Mouse (Mus musculus): Measurements from ENCODE around the gene Tbxa2r. TPM values are rescaled to one million over a fixed set of nuclear protein-coding genes. Genes with fewer than 3 reads are reported as not detected.

Gene Tbxa2r
- polyA plus RNA-seq, 1 experiment from 2014 or later, result 13.6 TPM

DNA sequence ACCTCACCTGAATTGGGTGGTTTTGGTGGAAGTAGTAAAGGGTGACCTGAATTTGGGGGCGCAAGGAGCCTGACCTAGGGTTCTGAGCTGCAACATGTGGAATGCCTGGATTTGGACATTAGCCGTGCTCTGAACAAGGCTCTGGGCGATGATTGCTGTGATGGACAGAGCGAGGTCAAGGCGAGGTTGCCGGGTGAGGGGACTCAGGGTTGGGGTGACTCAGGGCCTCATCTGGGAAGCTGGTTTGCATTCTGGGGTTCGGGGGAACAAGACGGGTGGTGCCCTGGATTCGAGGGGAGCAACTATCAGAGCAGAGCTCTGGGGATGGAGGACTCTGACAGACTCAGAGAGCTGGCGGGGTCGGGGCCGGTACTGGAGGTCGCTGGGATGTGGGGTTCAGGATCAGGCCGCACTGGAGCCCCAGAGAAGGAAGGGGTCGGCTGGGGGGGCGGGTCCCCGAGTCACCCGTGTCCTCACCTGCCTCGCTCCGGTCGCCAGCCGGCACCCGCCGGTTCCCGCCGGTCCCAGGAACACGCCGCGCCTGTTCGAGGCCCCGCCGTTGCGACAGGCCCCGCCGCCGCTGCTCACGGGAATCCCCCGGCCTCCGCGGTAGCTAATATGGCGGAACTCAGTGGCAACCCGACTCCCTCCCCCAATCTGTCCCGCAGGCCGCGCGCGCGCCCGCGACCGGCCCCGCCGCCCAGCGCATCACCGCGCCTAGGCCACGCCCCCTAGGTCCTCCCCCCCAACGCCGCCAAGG, 49.4 kb downstream of the Tbxa2r start, which contains the start of gene Fzr1:
Gene Fzr1 (minus strand): TSS at position 724 of the 760 bp plus-strand sequence.
- peak; percentile 3; the same call in 1 of the 2 replicates for ATAC-seq (ENCODE audit: extremely low read depth, insufficient number of reproducible peaks, low FRiP score, low TSS enrichment)
- Histone ChIP-seq H3K27me3 (replicated peaks) (no peaks in the 10 kb centered on the region), H3K9ac (peak within 1 kb of the TSS; percentile 97), H3K4me3 (peak within 1 kb of the TSS; percentile 83), H3K27ac (replicated peaks) (peak within 1 kb of the TSS; percentile 85), H3K4me1 (peaks cover 47% of the 10 kb centered on the region), H3K9me3 (no peaks in the 10 kb centered on the region), H3K4me2 (peak within 1 kb of the TSS; percentile 84), H3K36me3 (peaks cover 35% of the 10 kb centered on the region)
- under 1% methylated on average over 58 of the region's 59 CpGs for WGBS

DNA sequence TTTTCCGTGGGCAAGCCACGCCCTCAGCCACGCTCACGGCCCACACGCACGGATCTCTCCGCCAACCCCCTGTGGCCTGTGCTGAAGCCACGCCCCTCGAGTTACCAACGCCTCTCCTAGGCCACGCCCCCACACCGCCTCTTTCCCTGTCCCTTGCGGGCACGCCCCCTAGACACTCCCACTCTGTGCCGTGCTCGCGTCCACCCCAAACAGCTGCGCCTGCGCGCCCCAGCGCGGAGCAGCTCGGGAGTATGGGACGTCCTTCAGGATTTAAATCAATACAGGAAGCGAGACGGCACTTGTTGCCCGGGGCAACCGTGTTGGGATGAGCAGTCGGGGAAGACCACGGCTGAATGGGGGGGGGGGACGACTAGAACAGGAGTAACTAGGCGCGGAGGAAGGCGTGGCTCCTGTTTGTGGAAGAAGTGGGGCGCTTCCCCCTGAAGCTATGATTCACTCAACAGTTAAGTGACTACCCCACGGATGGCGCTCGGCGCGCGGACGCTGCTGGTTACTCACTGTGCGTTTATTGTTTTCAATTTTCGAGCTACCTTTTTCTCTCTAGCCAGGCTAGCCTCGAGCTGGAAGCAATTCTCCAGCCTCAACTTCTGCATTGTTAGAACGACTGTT, 50.1 kb downstream of the Tbxa2r start:
- peaks cover 45% of the 10 kb centered on the region for H3K4me1 ChIP-seq
- WGBS, result under 1% methylated on average over 46 of the region's 46 CpGs
- peak; percentile 92 for ATAC-seq (ENCODE audit: extremely low read depth, insufficient number of reproducible peaks, low FRiP score, low TSS enrichment)
- H3K36me3 ChIP-seq, result peaks cover 28% of the 10 kb centered on the region
- H3K9me3 ChIP-seq, result no peaks in the 10 kb centered on the region
- peak overlapping the region; percentile 97 for H3K9ac ChIP-seq
- H3K27me3 ChIP-seq (replicated peaks), result no peaks in the 10 kb centered on the region
- H3K27ac ChIP-seq (replicated peaks), result peak overlapping the region; percentile 85
- H3K4me2 ChIP-seq, result peak overlapping the region; percentile 76
- peak overlapping the region; percentile 83 for H3K4me3 ChIP-seq

DNA sequence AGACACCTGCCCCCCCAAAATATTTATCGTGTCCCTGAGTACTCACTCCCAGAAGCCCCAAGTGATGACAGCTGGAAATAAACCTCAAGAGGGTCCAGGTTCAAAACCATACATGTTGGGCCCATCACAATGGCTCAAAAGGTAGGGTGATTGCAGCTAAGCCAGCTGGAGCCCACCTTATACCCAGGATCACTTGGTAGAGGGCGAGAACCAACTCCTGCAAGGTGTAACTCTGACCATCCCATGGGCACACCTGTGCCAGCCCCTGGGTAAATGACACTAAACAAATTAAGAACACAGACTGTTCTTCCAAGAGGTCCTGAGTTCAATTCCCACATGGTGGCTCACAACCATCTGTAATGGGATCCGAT, 50.6 kb downstream of the Tbxa2r start:
- peak overlapping the region; percentile 85 for H3K27ac ChIP-seq (replicated peaks)
- no peaks in the 10 kb centered on the region for H3K27me3 ChIP-seq (replicated peaks)
- peaks cover 23% of the 10 kb centered on the region for H3K36me3 ChIP-seq
- WGBS, result 61% methylated on average over 3 of the region's 3 CpGs
- peak overlapping the region; percentile 76 for H3K4me2 ChIP-seq
- peak overlapping the region; percentile 81 for H3K9ac ChIP-seq
- no peak for ATAC-seq (ENCODE audit: extremely low read depth, insufficient number of reproducible peaks, low FRiP score, low TSS enrichment)
- H3K4me3 ChIP-seq, result peak overlapping the region; percentile 83
- peaks cover 45% of the 10 kb centered on the region for H3K4me1 ChIP-seq
- no peaks in the 10 kb centered on the region for H3K9me3 ChIP-seq

DNA sequence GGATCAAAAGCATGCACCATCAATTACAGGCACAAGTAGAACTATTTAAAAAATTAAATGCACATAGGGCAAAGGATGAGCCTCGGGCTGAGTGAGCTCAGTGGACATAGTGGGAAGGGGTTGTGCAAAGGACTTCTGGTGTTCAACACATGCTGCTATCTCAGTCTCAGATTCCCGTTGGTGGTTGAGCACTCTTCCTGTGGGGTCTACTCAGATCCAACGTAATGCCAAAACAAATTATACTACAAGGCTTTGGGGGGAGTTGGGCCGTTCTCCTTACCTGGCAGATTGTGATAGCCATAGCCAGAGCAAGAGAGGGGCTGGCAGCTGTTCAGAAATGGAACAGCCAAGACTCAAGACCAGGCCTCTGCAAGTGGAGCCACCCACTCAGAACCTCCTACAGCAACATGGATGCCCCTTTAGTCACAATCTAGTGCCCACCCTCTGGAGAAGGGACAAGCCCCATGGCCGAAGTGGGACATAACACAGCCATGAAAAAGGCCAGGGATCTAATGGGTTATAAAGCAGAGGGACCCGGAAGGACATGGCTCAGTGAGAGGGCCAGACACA, 51.4 kb downstream of the Tbxa2r start:
- H3K9ac ChIP-seq, result no peak overlapping the region
- 87% methylated on average over 6 of the region's 6 CpGs for WGBS
- H3K4me1 ChIP-seq, result peaks cover 47% of the 10 kb centered on the region
- H3K4me2 ChIP-seq, result peak overlapping the region; percentile 76
- H3K36me3 ChIP-seq, result peaks cover 16% of the 10 kb centered on the region
- no peaks in the 10 kb centered on the region for H3K9me3 ChIP-seq
- no peaks in the 10 kb centered on the region for H3K27me3 ChIP-seq (replicated peaks)
- ATAC-seq (ENCODE audit: extremely low read depth, insufficient number of reproducible peaks, low FRiP score, low TSS enrichment), result no peak
- H3K4me3 ChIP-seq, result no peak overlapping the region
- H3K27ac ChIP-seq (replicated peaks), result no peak overlapping the region

DNA sequence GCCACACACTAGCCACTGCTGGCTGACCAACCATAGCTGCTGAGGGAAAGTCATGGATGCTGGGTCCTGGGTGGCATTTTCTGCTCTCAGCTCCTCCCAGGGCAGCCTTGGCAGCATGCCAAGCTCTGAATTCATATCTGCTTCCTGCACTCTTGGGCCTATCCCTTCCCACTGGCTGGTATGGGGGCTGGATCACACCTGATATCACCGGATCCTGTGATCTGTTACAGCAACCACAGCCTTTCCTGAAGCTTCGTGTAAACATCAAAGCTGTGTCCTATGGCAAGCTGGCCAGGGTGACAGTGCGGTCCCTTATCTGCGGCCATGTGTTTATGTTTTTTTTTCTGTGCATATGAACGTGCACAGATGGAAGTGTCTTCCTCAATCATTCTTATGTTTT, 53.5 kb downstream of the Tbxa2r start:
- WGBS, result 29% methylated on average over 5 of the region's 5 CpGs
- Histone ChIP-seq H3K36me3 (peaks cover 15% of the 10 kb centered on the region), H3K27me3 (replicated peaks) (no peaks in the 10 kb centered on the region), H3K4me1 (peaks cover 39% of the 10 kb centered on the region), H3K4me2 (peak overlapping the region; percentile 28), H3K9me3 (no peaks in the 10 kb centered on the region), H3K4me3 (no peak overlapping the region), H3K27ac (replicated peaks) (peak overlapping the region; percentile 77), H3K9ac (peak overlapping the region; percentile 45)
- ATAC-seq (ENCODE audit: extremely low read depth, insufficient number of reproducible peaks, low FRiP score, low TSS enrichment), result no peak

DNA sequence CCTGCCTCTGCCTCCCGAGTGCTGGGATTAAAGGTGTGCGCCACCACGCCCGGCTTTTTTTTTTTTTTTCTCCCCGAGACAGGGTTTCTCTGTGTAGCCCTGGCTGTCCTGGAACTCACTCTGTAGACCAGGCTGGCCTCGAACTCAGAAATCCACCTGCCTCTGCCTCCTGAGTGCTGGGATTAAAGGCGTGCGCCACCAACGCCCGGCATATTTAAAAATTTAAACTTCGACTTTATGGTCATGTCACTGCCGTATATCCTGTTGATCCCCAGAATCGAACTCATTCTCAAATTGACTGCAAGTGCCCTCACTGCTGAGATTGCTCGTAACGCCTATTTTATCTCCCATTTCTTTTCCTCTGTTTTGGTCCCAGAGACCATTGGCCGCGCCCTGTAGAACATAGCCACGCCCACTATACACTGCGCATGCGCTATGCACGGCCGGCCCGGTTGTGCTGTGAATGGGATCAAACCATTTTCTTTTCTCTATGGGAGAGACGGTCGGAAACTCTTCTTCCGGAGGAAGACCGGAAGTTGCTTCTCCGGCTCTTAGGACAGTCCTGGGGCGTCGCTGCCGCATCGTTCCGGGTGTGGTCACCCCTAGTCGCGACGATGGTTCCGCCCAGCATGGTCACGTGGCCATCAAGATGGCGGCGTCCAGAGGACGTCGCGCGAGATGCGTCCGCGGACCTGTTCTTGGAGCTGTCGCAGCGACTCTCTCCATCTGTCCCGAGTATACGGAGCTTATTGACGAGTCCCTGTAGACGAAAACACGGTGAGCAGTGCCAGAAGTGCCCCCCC, 55.5 kb downstream of the Tbxa2r start, which contains the start of the genes Dohh and Gm48551:
Gene Dohh (plus strand): TSS at position 627 of the 803 bp plus-strand sequence.
Gene Gm48551 (plus strand): TSS at position 665 of the 803 bp plus-strand sequence.
- peak within 1 kb of the TSS; percentile 92 for H3K4me2 ChIP-seq
- no peaks in the 10 kb centered on the region for H3K27me3 ChIP-seq (replicated peaks)
- peak; percentile 88 for ATAC-seq (ENCODE audit: extremely low read depth, insufficient number of reproducible peaks, low FRiP score, low TSS enrichment)
- H3K4me1 ChIP-seq, result peaks cover 34% of the 10 kb centered on the region
- H3K36me3 ChIP-seq, result peaks cover 34% of the 10 kb centered on the region
- peak within 1 kb of the TSS; percentile 89 for H3K4me3 ChIP-seq
- H3K9ac ChIP-seq, result peak within 1 kb of the TSS; percentile 93
- 4% methylated on average over 52 of the region's 54 CpGs for WGBS
- H3K9me3 ChIP-seq, result no peaks in the 10 kb centered on the region
- peak within 1 kb of the TSS; percentile 80 for H3K27ac ChIP-seq (replicated peaks)

DNA sequence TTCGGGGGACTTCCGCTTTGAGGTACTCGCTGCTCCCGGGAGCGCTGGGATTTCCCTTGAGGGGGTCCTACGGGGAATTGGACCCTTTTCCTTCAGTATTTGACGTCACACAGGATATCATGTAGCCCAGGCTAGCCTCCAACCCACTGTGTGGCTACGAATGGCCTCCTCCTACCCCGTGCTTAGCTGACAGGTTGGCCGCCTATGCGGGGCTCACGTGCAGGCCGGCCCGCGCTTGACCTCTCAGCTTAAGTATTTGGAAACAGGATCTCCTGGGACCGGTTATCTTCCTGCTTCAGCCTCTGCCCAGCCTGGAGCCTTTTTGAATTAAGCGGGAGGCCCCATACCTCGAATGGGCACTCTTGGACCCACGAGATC, 56.1 kb downstream of the Tbxa2r start:
- H3K27me3 ChIP-seq (replicated peaks), result no peaks in the 10 kb centered on the region
- H3K4me2 ChIP-seq, result peak overlapping the region; percentile 92
- WGBS, result under 1% methylated on average over 19 of the region's 19 CpGs
- no peak for ATAC-seq (ENCODE audit: extremely low read depth, insufficient number of reproducible peaks, low FRiP score, low TSS enrichment)
- no peaks in the 10 kb centered on the region for H3K9me3 ChIP-seq
- peaks cover 34% of the 10 kb centered on the region for H3K4me1 ChIP-seq
- H3K27ac ChIP-seq (replicated peaks), result peak overlapping the region; percentile 80
- H3K36me3 ChIP-seq, result peaks cover 37% of the 10 kb centered on the region
- peak overlapping the region; percentile 93 for H3K9ac ChIP-seq
- peak overlapping the region; percentile 89 for H3K4me3 ChIP-seq

Other genes with a start within 250 kb of the Tbxa2r start
- 0.83 and 1.1 TPM in 2 replicates for gene Creb3l3, start 229.9 kb upstream of the Tbxa2r start, polyA plus RNA-seq (2015; fragmentation: Nextera tagmentation; extraction: Ambion mirVana)
- 150 TPM in 2 replicates for gene Map2k2, start 222.8 kb upstream of the Tbxa2r start, polyA plus RNA-seq (2015; fragmentation: Nextera tagmentation; extraction: Ambion mirVana)
- 19.5 and 20.1 TPM in 2 replicates for gene Zbtb7a, start 193.5 kb upstream of the Tbxa2r start, polyA plus RNA-seq (2015; fragmentation: Nextera tagmentation; extraction: Ambion mirVana)
- gene Pias4, start 160.8 kb upstream of the Tbxa2r start, polyA plus RNA-seq (2015; fragmentation: Nextera tagmentation; extraction: Ambion mirVana), result 35.7 and 40.3 TPM in 2 replicates
- gene Eef2, start 152.1 kb upstream of the Tbxa2r start, polyA plus RNA-seq (2015; fragmentation: Nextera tagmentation; extraction: Ambion mirVana), result 393 and 411 TPM in 2 replicates
- gene Dapk3, start 145.7 kb upstream of the Tbxa2r start, polyA plus RNA-seq (2015; fragmentation: Nextera tagmentation; extraction: Ambion mirVana), result 41.5 and 42.4 TPM in 2 replicates
- gene 4930442H23Rik, start 144.9 kb upstream of the Tbxa2r start, polyA plus RNA-seq (2015; fragmentation: Nextera tagmentation; extraction: Ambion mirVana), result 0.27 TPM in 1 of 2 replicates, not detected in the other
- gene Nmrk2, start 126.7 kb upstream of the Tbxa2r start, polyA plus RNA-seq (2015; fragmentation: Nextera tagmentation; extraction: Ambion mirVana), result 5.2 and 6.1 TPM in 2 replicates
- 0.43 and 0.53 TPM in 2 replicates for gene Atcay, start 97.9 kb upstream of the Tbxa2r start, polyA plus RNA-seq (2015; fragmentation: Nextera tagmentation; extraction: Ambion mirVana)
- gene Zfr2, start 95.6 kb upstream of the Tbxa2r start, polyA plus RNA-seq (2015; fragmentation: Nextera tagmentation; extraction: Ambion mirVana), result 4.1 and 6.5 TPM in 2 replicates
- gene Matk, start 75.8 kb upstream of the Tbxa2r start, polyA plus RNA-seq (2015; fragmentation: Nextera tagmentation; extraction: Ambion mirVana), result 1.6 and 1.9 TPM in 2 replicates
- 244 and 260 TPM in 2 replicates for gene Mrpl54, start 61.8 kb upstream of the Tbxa2r start, polyA plus RNA-seq (2015; fragmentation: Nextera tagmentation; extraction: Ambion mirVana)
- gene Apba3, start 61.8 kb upstream of the Tbxa2r start, polyA plus RNA-seq (2015; fragmentation: Nextera tagmentation; extraction: Ambion mirVana), result 45.4 and 51.4 TPM in 2 replicates
- 2.2 and 2.4 TPM in 2 replicates for gene Tjp3, start 37.1 kb upstream of the Tbxa2r start, polyA plus RNA-seq (2015; fragmentation: Nextera tagmentation; extraction: Ambion mirVana)
- gene Pip5k1c, start 35.8 kb upstream of the Tbxa2r start, polyA plus RNA-seq (2015; fragmentation: Nextera tagmentation; extraction: Ambion mirVana), result 31.0 and 32.0 TPM in 2 replicates
- gene Cactin, start 7.6 kb upstream of the Tbxa2r start, polyA plus RNA-seq (2015; fragmentation: Nextera tagmentation; extraction: Ambion mirVana), result 25.6 and 28.2 TPM in 2 replicates
- 0.06 TPM in 1 of 2 replicates, not detected in the other for gene Gipc3, start 14.5 kb downstream of the Tbxa2r start, polyA plus RNA-seq (2015; fragmentation: Nextera tagmentation; extraction: Ambion mirVana)
- 81.9 and 90.9 TPM in 2 replicates for gene Hmg20b, start 21.7 kb downstream of the Tbxa2r start, polyA plus RNA-seq (2015; fragmentation: Nextera tagmentation; extraction: Ambion mirVana)
- gene Mfsd12, start 28.8 kb downstream of the Tbxa2r start, polyA plus RNA-seq (2015; fragmentation: Nextera tagmentation; extraction: Ambion mirVana), result 10.7 and 11.1 TPM in 2 replicates
- 0.98 and 1.1 TPM in 2 replicates for gene 4930404N11Rik, start 37.1 kb downstream of the Tbxa2r start, polyA plus RNA-seq (2015; fragmentation: Nextera tagmentation; extraction: Ambion mirVana)
- 72.2 and 78.1 TPM in 2 replicates for gene Fzr1, start 49.8 kb downstream of the Tbxa2r start, polyA plus RNA-seq (2015; fragmentation: Nextera tagmentation; extraction: Ambion mirVana)
- gene Dohh, start 55.7 kb downstream of the Tbxa2r start, polyA plus RNA-seq (2015; fragmentation: Nextera tagmentation; extraction: Ambion mirVana), result 69.7 and 73.6 TPM in 2 replicates
- gene Gm48551, start 55.7 kb downstream of the Tbxa2r start, polyA plus RNA-seq (2015; fragmentation: Nextera tagmentation; extraction: Ambion mirVana), result 2.1 and 2.3 TPM in 2 replicates
- 0.82 and 1.1 TPM in 2 replicates for gene Gm48552, start 60.3 kb downstream of the Tbxa2r start, polyA plus RNA-seq (2015; fragmentation: Nextera tagmentation; extraction: Ambion mirVana)
- 2.7 and 3.1 TPM in 2 replicates for gene Smim24, start 64.3 kb downstream of the Tbxa2r start, polyA plus RNA-seq (2015; fragmentation: Nextera tagmentation; extraction: Ambion mirVana)
- 56.6 and 57.4 TPM in 2 replicates for gene Nfic, start 126.9 kb downstream of the Tbxa2r start, polyA plus RNA-seq (2015; fragmentation: Nextera tagmentation; extraction: Ambion mirVana)
- 0.15 and 0.16 TPM in 2 replicates for gene Celf5, start 154.0 kb downstream of the Tbxa2r start, polyA plus RNA-seq (2015; fragmentation: Nextera tagmentation; extraction: Ambion mirVana)
- 51.7 and 53.8 TPM in 2 replicates for gene Ncln, start 167.7 kb downstream of the Tbxa2r start, polyA plus RNA-seq (2015; fragmentation: Nextera tagmentation; extraction: Ambion mirVana)
- gene S1pr4, start 171.4 kb downstream of the Tbxa2r start, polyA plus RNA-seq (2015; fragmentation: Nextera tagmentation; extraction: Ambion mirVana), result 0.53 and 0.62 TPM in 2 replicates
- 1.5 and 2.0 TPM in 2 replicates for gene Gna15, start 195.5 kb downstream of the Tbxa2r start, polyA plus RNA-seq (2015; fragmentation: Nextera tagmentation; extraction: Ambion mirVana)
- 59.0 and 62.7 TPM in 2 replicates for gene Gna11, start 216.5 kb downstream of the Tbxa2r start, polyA plus RNA-seq (2015; fragmentation: Nextera tagmentation; extraction: Ambion mirVana)
- 629 and 649 TPM in 2 replicates for gene Aes, start 230.8 kb downstream of the Tbxa2r start, polyA plus RNA-seq (2015; fragmentation: Nextera tagmentation; extraction: Ambion mirVana)
- gene Tle2, start 245.8 kb downstream of the Tbxa2r start, polyA plus RNA-seq (2015; fragmentation: Nextera tagmentation; extraction: Ambion mirVana), result 23.4 and 26.4 TPM in 2 replicates

Measured in heart, embryonic 13.5 days (tissue).